Mouse (Mus musculus) bone marrow macrophage, adult 2 months (primary cell): Measurements from ENCODE around the gene En1.

Experiments used
- CTCF ChIP-seq: IDR thresholded peaks from 2 replicates; pipeline ENCODE4 v1.5.1; 2012; ENCODE audit warnings: low read depth, mild to moderate bottlenecking, low read length, moderate library complexity
- POLR2A ChIP-seq: IDR thresholded peaks from 2 replicates; pipeline ENCODE4 v1.6.1; 2012; ENCODE audit warnings: mild to moderate bottlenecking, low read depth, low read length, borderline replicate concordance

GRCm38 (mm10) chr1:120650068-120650467, 47.9 kb downstream of the En1 start:
- no peak for TF ChIP-seq CTCF
- TF ChIP-seq POLR2A, result no peak
